Mouse (Mus musculus): ENCODE measurements around the gene Ubb. TPM values are rescaled to one million over a fixed set of nuclear protein-coding genes. Genes with fewer than 3 reads are reported as not detected.
"Not testable (repeated sequence)": the region's sequence is repeated elsewhere in the genome, so short reads cannot be mapped to it uniquely, and the experiment has no call there.

Ubb gene
- 3,487 and 3,558 TPM in 2 replicates for polyA plus RNA-seq (2016; fragmentation: Nextera tagmentation; extraction: Ambion mirVana)

DNA sequence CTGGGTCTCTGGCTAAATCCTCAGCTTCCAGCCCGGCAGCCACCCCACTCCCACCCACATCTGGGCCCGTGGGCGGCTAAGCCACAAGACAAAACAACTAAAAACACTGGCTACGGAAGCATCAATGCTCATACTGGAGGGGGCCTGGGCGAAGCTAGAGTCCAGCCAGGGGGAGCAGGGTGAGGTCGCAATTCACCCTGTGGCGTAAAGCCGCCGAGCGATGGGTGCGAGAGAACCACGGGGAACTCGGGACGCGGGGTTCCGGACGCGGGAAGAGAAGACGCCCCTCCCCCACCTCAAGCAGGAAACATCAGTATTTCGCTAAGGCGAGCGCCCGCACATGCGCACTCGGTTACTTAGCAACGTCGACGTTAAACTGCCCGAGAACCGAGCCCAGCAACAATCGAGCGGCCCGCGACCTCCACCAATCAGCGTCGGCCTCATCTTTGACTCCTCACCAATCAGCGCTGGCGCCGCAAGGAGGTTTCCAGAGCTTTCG is at the start of gene Ubb:
TSS of gene Ubb (plus strand) at position 445 of the 499 bp plus-strand sequence.
- H3K4me1 ChIP-seq = peaks cover 28% of the 10 kb centered on the region
- H3K27ac ChIP-seq (replicated peaks) = peak within 1 kb of the TSS; percentile 100
- WGBS = under 1% methylated on average over 40 of the region's 40 CpGs
- H3K9me3 ChIP-seq = no peaks in the 10 kb centered on the region
- H3K27me3 ChIP-seq (replicated peaks; ENCODE audit: low read depth, poor library complexity, severe bottlenecking) = no peaks in the 10 kb centered on the region
- DNase-seq (ENCODE audit: low spot score) = peak; percentile 99
- H3K4me3 ChIP-seq = peak within 1 kb of the TSS; percentile 77
- peaks cover 32% of the 10 kb centered on the region for H3K36me3 ChIP-seq (replicated peaks)

- Histone ChIP-seq H3K4me3 (no peak overlapping the region), H3K27ac (replicated peaks) (no peak overlapping the region), H3K9me3 (no peaks in the 10 kb centered on the region), H3K4me1 (no peaks in the 10 kb centered on the region; the same call in 1 of the 2 replicates), H3K27me3 (replicated peaks; ENCODE audit: low read depth, poor library complexity, severe bottlenecking) (no peaks in the 10 kb centered on the region), H3K36me3 (replicated peaks) (peaks cover 6% of the 10 kb centered on the region)
- DNase-seq (ENCODE audit: low spot score) = no peak
- WGBS = 87% methylated on average over 4 of the region's 4 CpGs
Measured at GRCm38 (mm10) chr11:62507683-62508082, 43.3 kb upstream of the Ubb start.

GRCm38 (mm10) chr11:62508365-62508764 is 42.6 kb upstream of the Ubb start:
- H3K27me3 ChIP-seq (replicated peaks; ENCODE audit: low read depth, poor library complexity, severe bottlenecking); H3K9me3 ChIP-seq; H3K4me1 ChIP-seq; DNase-seq (ENCODE audit: low spot score); H3K27ac ChIP-seq (replicated peaks); H3K4me3 ChIP-seq: not testable (repeated sequence)
- 95% methylated on average over 13 of the region's 13 CpGs for WGBS
- peaks cover 12% of the 10 kb centered on the region for H3K36me3 ChIP-seq (replicated peaks)

- H3K9me3 ChIP-seq; H3K27ac ChIP-seq (replicated peaks); DNase-seq (ENCODE audit: low spot score); H3K4me1 ChIP-seq; H3K4me3 ChIP-seq; H3K27me3 ChIP-seq (replicated peaks; ENCODE audit: low read depth, poor library complexity, severe bottlenecking): not testable (repeated sequence)
- WGBS = 95% methylated on average over 5 of the region's 5 CpGs
- peaks cover 14% of the 10 kb centered on the region for H3K36me3 ChIP-seq (replicated peaks)
Measured at GRCm38 (mm10) chr11:62508816-62509215, 42.2 kb upstream of the Ubb start.

DNA sequence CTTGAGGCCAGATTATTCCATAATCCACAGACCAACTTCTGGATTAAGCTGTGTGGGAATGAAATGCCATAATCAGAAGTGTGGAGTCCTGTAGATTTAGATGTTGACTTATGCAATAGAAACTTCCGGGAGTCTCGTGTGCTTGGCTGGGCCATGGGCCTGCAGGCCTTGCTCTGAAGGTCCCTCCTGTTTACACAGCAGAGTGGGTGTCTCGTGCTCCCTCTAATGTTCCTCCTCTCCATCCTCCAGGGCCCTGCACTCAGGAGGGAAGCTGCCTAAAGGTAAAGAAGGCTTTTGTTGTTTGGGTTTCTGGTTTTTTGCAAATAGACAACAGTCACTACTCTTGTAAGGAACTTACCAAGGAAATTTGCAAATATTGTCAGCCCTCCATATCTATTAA is 41.4 kb upstream of the Ubb start:
- Histone ChIP-seq H3K9me3 (no peaks in the 10 kb centered on the region), H3K27me3 (replicated peaks; ENCODE audit: low read depth, poor library complexity, severe bottlenecking) (no peaks in the 10 kb centered on the region), H3K27ac (replicated peaks) (no peak overlapping the region), H3K36me3 (replicated peaks) (peaks cover 14% of the 10 kb centered on the region), H3K4me1 (no peaks in the 10 kb centered on the region), H3K4me3 (no peak overlapping the region)
- 82% methylated on average over 3 of the region's 3 CpGs for WGBS
- no peak for DNase-seq (ENCODE audit: low spot score)

- 87% methylated on average over 5 of the region's 5 CpGs for WGBS
- Histone ChIP-seq H3K27ac (replicated peaks) (no peak overlapping the region), H3K9me3 (no peaks in the 10 kb centered on the region), H3K36me3 (replicated peaks) (peaks cover 9% of the 10 kb centered on the region), H3K27me3 (replicated peaks; ENCODE audit: low read depth, poor library complexity, severe bottlenecking) (no peaks in the 10 kb centered on the region), H3K4me1 (no peaks in the 10 kb centered on the region), H3K4me3 (no peak overlapping the region)
- no peak for DNase-seq (ENCODE audit: low spot score)
Measured at GRCm38 (mm10) chr11:62510956-62511355, 40.0 kb upstream of the Ubb start.

DNA sequence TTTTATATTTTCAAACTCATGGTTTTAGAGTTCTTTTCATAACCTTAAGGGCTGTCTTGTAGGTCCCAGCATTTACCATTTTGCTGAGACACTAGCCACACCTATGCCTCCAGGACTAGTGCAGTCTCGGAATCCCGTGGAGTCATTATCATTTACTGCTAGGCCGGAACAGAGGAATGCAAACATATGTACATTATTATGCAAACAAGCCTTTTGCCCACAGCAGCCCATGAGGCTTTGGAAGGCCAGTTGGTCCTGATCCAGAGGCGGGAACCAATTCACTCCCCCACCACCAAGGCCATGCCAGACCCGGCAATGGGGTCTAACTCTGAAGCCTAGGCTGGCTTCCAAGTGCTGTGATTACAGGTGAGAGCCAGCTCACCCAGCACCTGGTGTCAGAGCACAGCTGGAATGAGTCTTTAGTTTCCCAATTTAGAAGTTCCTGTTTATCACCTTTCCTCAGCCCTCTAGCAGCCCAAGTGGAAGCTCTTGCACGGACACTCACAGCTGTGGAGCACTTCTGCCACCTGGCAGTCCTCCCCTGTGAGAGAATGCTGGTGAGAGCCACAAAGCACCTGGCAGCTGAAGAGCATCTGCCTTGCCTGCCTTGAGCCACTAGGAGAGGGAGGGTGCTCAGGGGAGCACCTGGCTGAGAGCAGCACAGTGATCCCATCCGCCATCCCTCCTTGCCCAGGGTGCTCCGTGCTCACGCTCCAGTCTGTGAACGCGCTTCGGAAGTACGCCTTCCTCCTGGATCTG is 39.3 kb upstream of the Ubb start:
- Histone ChIP-seq H3K4me1 (no peaks in the 10 kb centered on the region), H3K9me3 (no peaks in the 10 kb centered on the region), H3K27me3 (replicated peaks; ENCODE audit: low read depth, poor library complexity, severe bottlenecking) (no peaks in the 10 kb centered on the region), H3K4me3 (no peak overlapping the region), H3K27ac (replicated peaks) (no peak overlapping the region), H3K36me3 (replicated peaks) (peaks cover 9% of the 10 kb centered on the region)
- 83% methylated on average over 13 of the region's 13 CpGs for WGBS
- DNase-seq (ENCODE audit: low spot score) = no peak

DNA sequence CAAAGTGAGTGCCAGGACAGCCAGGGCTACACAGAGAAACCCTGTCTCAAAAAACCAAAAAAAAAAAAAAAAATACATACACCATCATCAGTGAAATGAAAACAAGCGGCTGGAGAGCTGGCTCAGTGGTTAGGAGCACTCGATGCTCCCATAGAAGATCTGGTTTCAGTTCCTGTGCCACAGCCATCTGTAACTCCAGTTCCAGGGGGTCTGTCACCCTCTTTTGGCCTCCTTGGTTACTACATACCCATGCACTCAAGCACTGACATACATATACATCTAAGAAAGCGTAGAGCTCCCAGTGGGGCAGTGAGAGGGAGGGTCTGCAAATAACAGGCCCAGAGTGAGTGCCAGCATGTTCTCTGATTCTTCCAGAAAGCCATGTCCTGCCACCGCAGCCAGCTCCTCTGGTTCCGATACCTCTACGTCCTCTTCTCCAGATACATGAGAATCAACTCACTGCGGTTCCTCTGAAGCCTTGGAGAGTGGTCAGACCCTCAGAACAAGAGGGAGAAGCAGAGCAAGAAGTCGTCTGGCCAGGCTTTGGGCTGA is 38.4 kb upstream of the Ubb start:
- WGBS = 88% methylated on average over 8 of the region's 8 CpGs
- peaks cover 1% of the 10 kb centered on the region; the same call in 1 of the 2 replicates for H3K4me1 ChIP-seq
- H3K4me3 ChIP-seq = no peak overlapping the region
- peaks cover 9% of the 10 kb centered on the region for H3K36me3 ChIP-seq (replicated peaks)
- DNase-seq (ENCODE audit: low spot score) = no peak
- no peaks in the 10 kb centered on the region for H3K27me3 ChIP-seq (replicated peaks; ENCODE audit: low read depth, poor library complexity, severe bottlenecking)
- no peaks in the 10 kb centered on the region for H3K9me3 ChIP-seq
- H3K27ac ChIP-seq (replicated peaks) = no peak overlapping the region

DNA sequence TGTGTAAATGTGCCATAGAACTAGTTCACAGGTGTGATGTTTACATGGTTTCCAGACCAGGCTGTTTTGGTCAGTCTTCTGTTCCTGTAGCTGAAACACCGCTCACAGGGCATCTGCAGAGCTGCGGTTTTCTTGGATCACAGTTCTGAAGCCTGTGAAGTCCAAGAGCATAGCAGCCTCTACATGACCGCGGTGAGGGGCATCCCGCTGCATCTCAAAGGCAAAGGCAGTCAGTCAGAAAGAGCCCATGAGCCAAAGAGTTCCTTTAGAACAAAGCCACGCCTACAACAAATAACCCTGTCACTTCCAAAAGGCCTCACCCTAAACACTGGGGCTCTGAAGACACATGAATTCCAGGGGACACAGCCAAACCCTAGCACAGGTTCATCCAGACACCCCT is 37.7 kb upstream of the Ubb start:
- WGBS = 82% methylated on average over 6 of the region's 6 CpGs
- no peaks in the 10 kb centered on the region for H3K9me3 ChIP-seq
- H3K4me3 ChIP-seq = no peak overlapping the region
- DNase-seq (ENCODE audit: low spot score) = no peak
- H3K36me3 ChIP-seq (replicated peaks) = peaks cover 9% of the 10 kb centered on the region
- no peak overlapping the region for H3K27ac ChIP-seq (replicated peaks)
- H3K27me3 ChIP-seq (replicated peaks; ENCODE audit: low read depth, poor library complexity, severe bottlenecking) = no peaks in the 10 kb centered on the region
- peaks cover 5% of the 10 kb centered on the region; the same call in 1 of the 2 replicates for H3K4me1 ChIP-seq

DNA sequence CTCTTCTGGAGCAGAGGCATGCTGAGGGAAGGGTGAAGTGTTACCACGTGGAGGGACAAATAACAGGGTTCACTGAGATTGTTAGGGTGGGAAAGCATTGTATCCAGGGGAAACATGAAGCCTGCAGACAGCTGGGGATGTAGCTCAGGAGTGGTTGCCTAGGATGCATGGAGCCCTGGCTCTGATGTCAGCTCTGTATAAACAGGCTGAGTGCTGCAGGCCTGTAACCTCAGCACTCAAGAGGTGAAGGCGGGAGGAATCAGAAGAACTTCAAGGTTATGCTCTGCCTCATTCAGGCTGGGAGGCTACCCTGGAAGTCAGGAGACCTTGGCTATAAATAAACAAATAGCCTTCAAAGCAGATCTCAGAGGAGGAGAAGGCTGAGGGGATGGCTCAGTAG is 32.0 kb upstream of the Ubb start:
- H3K36me3 ChIP-seq (replicated peaks) = no peaks in the 10 kb centered on the region
- no peaks in the 10 kb centered on the region for H3K9me3 ChIP-seq
- H3K27ac ChIP-seq (replicated peaks) = peak overlapping the region; percentile 54
- no peaks in the 10 kb centered on the region for H3K27me3 ChIP-seq (replicated peaks; ENCODE audit: low read depth, poor library complexity, severe bottlenecking)
- 31% methylated on average over 2 of the region's 2 CpGs for WGBS
- peaks cover 14% of the 10 kb centered on the region for H3K4me1 ChIP-seq
- H3K4me3 ChIP-seq = no peak overlapping the region
- peak; percentile 47 for DNase-seq (ENCODE audit: low spot score)

DNA sequence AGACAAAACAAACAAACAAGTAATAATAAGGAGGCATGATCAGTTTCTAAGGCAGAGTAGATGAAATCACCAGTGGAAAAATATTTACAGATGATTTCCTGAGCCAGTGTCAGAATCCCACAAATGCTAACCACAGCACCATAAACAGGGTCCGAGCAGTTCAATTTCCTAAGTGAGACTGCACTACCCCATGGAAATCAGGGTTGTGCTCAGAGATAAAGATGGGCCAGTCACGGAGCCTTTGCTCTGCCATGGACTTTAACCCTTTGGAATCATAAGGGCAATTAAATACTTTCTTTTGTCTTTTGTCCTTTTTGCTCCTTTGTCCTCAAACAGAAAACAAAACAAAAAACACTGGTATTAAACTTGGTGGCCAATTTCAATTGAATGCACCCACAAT is 28.7 kb upstream of the Ubb start:
- H3K27me3 ChIP-seq (replicated peaks; ENCODE audit: low read depth, poor library complexity, severe bottlenecking) = no peaks in the 10 kb centered on the region
- H3K4me1 ChIP-seq = peaks cover 28% of the 10 kb centered on the region
- H3K9me3 ChIP-seq = no peaks in the 10 kb centered on the region
- no peak for DNase-seq (ENCODE audit: low spot score)
- no peak overlapping the region for H3K27ac ChIP-seq (replicated peaks)
- 71% methylated on average over 2 of the region's 2 CpGs for WGBS
- H3K4me3 ChIP-seq = no peak overlapping the region
- H3K36me3 ChIP-seq (replicated peaks) = peaks cover 10% of the 10 kb centered on the region

DNA sequence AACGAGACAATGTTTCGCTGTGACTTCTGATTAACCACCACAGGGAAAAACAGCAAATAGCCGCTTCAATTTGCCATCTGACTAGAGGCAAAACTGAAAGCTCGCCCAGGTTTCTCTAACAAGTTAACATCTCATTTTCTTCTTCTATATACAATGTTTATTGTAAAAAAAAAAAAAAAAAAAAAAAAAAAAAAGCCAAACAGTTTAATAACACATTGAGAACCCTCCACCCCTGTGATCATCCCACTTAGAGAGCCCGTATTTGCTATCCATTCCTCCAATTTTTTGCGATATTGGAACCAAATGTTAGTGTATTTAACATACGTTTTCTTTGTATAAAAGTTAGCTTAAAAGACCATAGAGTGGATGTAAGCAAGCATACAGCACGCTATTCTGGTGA is 13.9 kb upstream of the Ubb start:
- Histone ChIP-seq H3K36me3 (replicated peaks) (peaks cover 19% of the 10 kb centered on the region), H3K4me3 (no peak overlapping the region), H3K9me3 (no peaks in the 10 kb centered on the region), H3K27me3 (replicated peaks; ENCODE audit: low read depth, poor library complexity, severe bottlenecking) (peaks cover 41% of the 10 kb centered on the region), H3K27ac (replicated peaks) (no peak overlapping the region), H3K4me1 (peaks cover 24% of the 10 kb centered on the region)
- 85% methylated on average over 8 of the region's 8 CpGs for WGBS
- DNase-seq (ENCODE audit: low spot score) = no peak

GRCm38 (mm10) chr11:62537590-62537989 is 13.4 kb upstream of the Ubb start:
- Histone ChIP-seq H3K9me3 (no peaks in the 10 kb centered on the region), H3K27me3 (replicated peaks; ENCODE audit: low read depth, poor library complexity, severe bottlenecking) (peaks cover 41% of the 10 kb centered on the region), H3K4me1 (peaks cover 24% of the 10 kb centered on the region), H3K36me3 (replicated peaks) (peaks cover 14% of the 10 kb centered on the region), H3K27ac (replicated peaks) (no peak overlapping the region), H3K4me3 (peak overlapping the region; percentile 87)
- no peak for DNase-seq (ENCODE audit: low spot score)
- 37% methylated on average over 7 of the region's 7 CpGs for WGBS

Measured in embryonic facial prominence, embryonic 10.5 days (tissue).